Mouse (Mus musculus) embryonic facial prominence, embryonic 14.5 days (tissue): ENCODE results near the gene Ago4. TPM values are rescaled to one million over a fixed set of nuclear protein-coding genes. Genes with fewer than 3 reads are reported as not detected.

Experiments used
- ATAC-seq: fragments of 200-750 bp; cut with Nextera tagmentation; 2 replicates; pipeline ENCODE4 v1.8.0; 2017; ENCODE audit warnings: low read depth, moderate number of reproducible peaks, moderate TSS enrichment
- DNase-seq: peaks from one replicate; pipeline ENCODE4 v3.0.0-alpha.2; 2015; ENCODE audit warnings: low spot score
- H3K27ac ChIP-seq: fragments of 300-500 bp; sonication (generic); replicated peaks from 2 replicates; pipeline ENCODE4 v1.5.1; 2014; ENCODE audit warnings: low read depth, mild to moderate bottlenecking, low read length, moderate library complexity
- H3K27me3 ChIP-seq: fragments of 300-500 bp; sonication (generic); replicated peaks from 2 replicates; pipeline ENCODE4 v1.6.1; 2014; ENCODE audit warnings: low read length; ENCODE audit not compliant: control insufficient read depth, insufficient read depth
- H3K36me3 ChIP-seq: fragments of 300-500 bp; sonication (generic); 2 replicates; pipeline ENCODE4 v1.6.1; 2014; ENCODE audit warnings: low read length, mixed read lengths; ENCODE audit not compliant: control insufficient read depth, insufficient read depth
- H3K4me1 ChIP-seq: fragments of 300-500 bp; sonication (generic); 2 replicates; pipeline ENCODE4 v1.6.1; 2014; ENCODE audit warnings: antibody characterized with exemption, low read length; ENCODE audit not compliant: control insufficient read depth, insufficient read depth
- H3K4me2 ChIP-seq: fragments of 300-500 bp; sonication (generic); 2 replicates; pipeline ENCODE4 v1.6.1; 2014; ENCODE audit warnings: low read depth, mild to moderate bottlenecking, low read length, moderate library complexity, mixed read lengths
- H3K4me3 ChIP-seq: fragments of 300-500 bp; sonication (generic); 2 replicates; pipeline ENCODE4 v1.5.1; 2014; ENCODE audit warnings: low read depth, mild to moderate bottlenecking, low read length
- H3K9ac ChIP-seq: fragments of 300-500 bp; sonication (generic); 2 replicates; pipeline ENCODE4 v1.6.1; 2014; ENCODE audit warnings: low read depth, mild to moderate bottlenecking, low read length, moderate library complexity, mixed read lengths
- H3K9me3 ChIP-seq: fragments of 300-500 bp; sonication (generic); 2 replicates; pipeline ENCODE4 v1.6.1; 2016; ENCODE audit warnings: low read length; ENCODE audit not compliant: control insufficient read depth
- WGBS: fragments of 180-500 bp; shearing (Covaris S2); extraction: QIAGEN DNeasy Blood & Tissue Kit; methylation state at CpG from one replicate; pipeline ENCODE4 v1.1.7; 2014; 5-methylcytosine and 5-hydroxymethylcytosine counted together
- polyA plus RNA-seq: library from polyadenylated mRNA; unstranded; fragments of >200 nt; fragmentation: Nextera tagmentation; extraction: Ambion mirVana; gene quantifications from 2 replicates; pipeline ENCODE4 v1.2.1, GENCODE M21; 2014

Gene Ago4
- polyA plus RNA-seq, 1 experiment from 2014 or later = 2.6 TPM

GRCm38 (mm10) chr4:126508110-126508899, 25.0 kb downstream of the Ago4 start:
- Histone ChIP-seq H3K36me3 (peaks cover 30% of the 10 kb centered on the region; the same call in 1 of the 2 replicates), H3K4me1 (no peaks in the 10 kb centered on the region), H3K27me3 (no peaks in the 10 kb centered on the region), H3K9ac (no peak overlapping the region), H3K27ac (no peak overlapping the region), H3K4me3 (no peak overlapping the region), H3K4me2 (no peak overlapping the region), H3K9me3 (no peaks in the 10 kb centered on the region)
- 68% methylated on average over 14 of the region's 14 CpGs for WGBS
- ATAC-seq (peak; percentile 89), DNase-seq (peak; percentile 75)

- 0 out of 2 replicates have a peak, but pooled peaks have one; percentile 53 for ATAC-seq
- no peak overlapping the region for H3K4me2 ChIP-seq
- no peaks in the 10 kb centered on the region for H3K27me3 ChIP-seq
- no peak overlapping the region for H3K9ac ChIP-seq
- no peaks in the 10 kb centered on the region for H3K9me3 ChIP-seq
- WGBS = 63% methylated on average over 8 of the region's 8 CpGs
- no peak overlapping the region for H3K4me3 ChIP-seq
- no peaks in the 10 kb centered on the region for H3K4me1 ChIP-seq
- peaks cover 20% of the 10 kb centered on the region; the same call in 1 of the 2 replicates for H3K36me3 ChIP-seq
- no peak for DNase-seq
- H3K27ac ChIP-seq = no peak overlapping the region
Measured at GRCm38 (mm10) chr4:126502977-126503309, 30.3 kb downstream of the Ago4 start.

- Histone ChIP-seq H3K4me1 (no peaks in the 10 kb centered on the region), H3K27ac (no peak overlapping the region), H3K9ac (no peak overlapping the region), H3K4me2 (no peak overlapping the region), H3K4me3 (no peak overlapping the region), H3K36me3 (peaks cover 20% of the 10 kb centered on the region; the same call in 1 of the 2 replicates), H3K27me3 (no peaks in the 10 kb centered on the region), H3K9me3 (no peaks in the 10 kb centered on the region)
- 64% methylated on average over 6 of the region's 6 CpGs for WGBS
- 0 out of 2 replicates have a peak, but pooled peaks have one; percentile 30 for ATAC-seq
- peak; percentile 26 for DNase-seq
Measured at GRCm38 (mm10) chr4:126502141-126502976, 30.9 kb downstream of the Ago4 start.

GRCm38 (mm10) chr4:126498601-126499000, 34.7 kb downstream of the Ago4 start:
- Histone ChIP-seq H3K4me3 (no peak overlapping the region), H3K4me2 (no peak overlapping the region), H3K36me3 (peaks cover 17% of the 10 kb centered on the region), H3K27me3 (no peaks in the 10 kb centered on the region), H3K9me3 (no peaks in the 10 kb centered on the region), H3K4me1 (no peaks in the 10 kb centered on the region), H3K27ac (no peak overlapping the region), H3K9ac (no peak overlapping the region)
- 69% methylated on average over 1 of the region's 1 CpGs for WGBS
- DNase-seq (no peak), ATAC-seq (no peak)

- WGBS = 65% methylated on average over 2 of the region's 2 CpGs
- Histone ChIP-seq H3K27me3 (no peaks in the 10 kb centered on the region), H3K36me3 (peaks cover 15% of the 10 kb centered on the region), H3K4me1 (no peaks in the 10 kb centered on the region), H3K4me2 (no peak overlapping the region), H3K9ac (no peak overlapping the region), H3K27ac (peak overlapping the region; percentile 29; the same call in 1 of the 2 replicates), H3K4me3 (no peak overlapping the region), H3K9me3 (no peaks in the 10 kb centered on the region)
- DNase-seq (peak; percentile 13), ATAC-seq (no peak)
Measured at GRCm38 (mm10) chr4:126496963-126497362, 36.3 kb downstream of the Ago4 start.

- H3K9ac ChIP-seq = no peak overlapping the region
- H3K27ac ChIP-seq = no peak overlapping the region
- WGBS = 72% methylated on average over 5 of the region's 5 CpGs
- DNase-seq (peak; percentile 65), ATAC-seq (0 out of 2 replicates have a peak, but pooled peaks have one; percentile 26)
- H3K27me3 ChIP-seq = no peaks in the 10 kb centered on the region
- peaks cover 13% of the 10 kb centered on the region for H3K36me3 ChIP-seq
- no peaks in the 10 kb centered on the region for H3K9me3 ChIP-seq
- no peaks in the 10 kb centered on the region for H3K4me1 ChIP-seq
- no peak overlapping the region for H3K4me3 ChIP-seq
- no peak overlapping the region for H3K4me2 ChIP-seq
Measured at GRCm38 (mm10) chr4:126495942-126496790, 37.1 kb downstream of the Ago4 start.

GRCm38 (mm10) chr4:126495453-126495852, 37.8 kb downstream of the Ago4 start:
- Histone ChIP-seq H3K4me2 (no peak overlapping the region), H3K36me3 (peaks cover 13% of the 10 kb centered on the region), H3K4me3 (no peak overlapping the region), H3K4me1 (no peaks in the 10 kb centered on the region), H3K9me3 (no peaks in the 10 kb centered on the region), H3K27ac (no peak overlapping the region), H3K27me3 (no peaks in the 10 kb centered on the region), H3K9ac (no peak overlapping the region)
- ATAC-seq (no peak), DNase-seq (no peak)
- 57% methylated on average over 5 of the region's 5 CpGs for WGBS

- Histone ChIP-seq H3K4me3 (no peak overlapping the region), H3K27me3 (no peaks in the 10 kb centered on the region), H3K27ac (no peak overlapping the region), H3K4me2 (no peak overlapping the region), H3K9me3 (no peaks in the 10 kb centered on the region), H3K4me1 (no peaks in the 10 kb centered on the region), H3K36me3 (peaks cover 8% of the 10 kb centered on the region; the same call in 1 of the 2 replicates), H3K9ac (no peak overlapping the region)
- ATAC-seq = no peak
- no peak for DNase-seq
- 79% methylated on average over 4 of the region's 4 CpGs for WGBS
Measured at GRCm38 (mm10) chr4:126493416-126493815, 39.9 kb downstream of the Ago4 start.
